In genomic region chr7:4749169-4749568, GRCm38 (mm10) we compare ENCODE assay signal across 30 mouse cellular contexts. TPM values are rescaled to one million over a fixed set of nuclear protein-coding genes. Genes with fewer than 3 reads are reported as not detected.
DNase-seq lines count a peak whose midpoint lies in the region; ATAC-seq and TF ChIP-seq lines count a peak whose summit lies in the region.
"Had no signal": no experiment of that assay in that cellular context is flagged by ENCODE, and none has a peak within 500 bp of the region (broad histone marks: within the 10 kb centered on the region; RNA-seq: fewer than 3 reads in every experiment).

No protein-coding gene starts in this region.

- peak overlapping the region; percentile 95 for H3K4me2 ChIP-seq in liver, embryonic 14.5 days (ENCODE audit: low read depth)
- no peak overlapping the region for H3K4me2 ChIP-seq in hindbrain, postnatal 0 days (ENCODE audit: low read depth, low read length)
- H3K4me2 ChIP-seq in neural tube, embryonic 15.5 days: no peak overlapping the region
- H3K4me2 ChIP-seq: limb, embryonic 13.5 days; lung, embryonic 14.5 days; midbrain, embryonic 15.5 days; neural tube, embryonic 12.5 days had no signal

- WGBS in liver, embryonic 14.5 days (ENCODE audit: insufficient replicate concordance): 40% methylated on average over 2 of the region's 2 CpGs
- 83% methylated on average over 2 of the region's 2 CpGs for WGBS in hindbrain, postnatal 0 days
- WGBS in neural tube, embryonic 15.5 days: 85% methylated on average over 2 of the region's 2 CpGs

- peak overlapping the region; percentile 97 for H3K27ac ChIP-seq in liver, embryonic 14.5 days
- H3K27ac ChIP-seq in hindbrain, postnatal 0 days: no peak overlapping the region
- no peak overlapping the region for H3K27ac ChIP-seq in neural tube, embryonic 15.5 days (replicated peaks)
- H3K27ac ChIP-seq: forebrain, embryonic 10.5 days; hindbrain, embryonic 10.5 days; limb, embryonic 13.5 days; midbrain, embryonic 15.5 days; neural tube, embryonic 12.5 days had no signal

- no peak for TF ChIP-seq CTCF in liver, embryonic 14.5 days (IDR thresholded peaks at IDR 0.05; ENCODE audit: low read depth)
- TF ChIP-seq CTCF in hindbrain, postnatal 0 days (IDR thresholded peaks at IDR 0.05; ENCODE audit: low read depth): no peak

- ATAC-seq in megakaryocyte, adult 5-6 weeks (ENCODE audit: poor library complexity, severe bottlenecking): no peak
- ATAC-seq in erythroid progenitor cell, adult 5-6 weeks (replicated peaks; ENCODE audit: low FRiP score, poor library complexity, severe bottlenecking): peak; percentile 20
- ATAC-seq in liver, embryonic 14.5 days (ENCODE audit: insufficient read depth): peak; percentile 9
- ATAC-seq in hindbrain, postnatal 0 days: no peak
- ATAC-seq in neural tube, embryonic 15.5 days (ENCODE audit: low FRiP score): no peak
- ATAC-seq: forebrain, embryonic 16.5 days; hindbrain, embryonic 16.5 days; midbrain, embryonic 15.5 days had no signal

- H3K9me3 ChIP-seq in megakaryocyte, embryonic 14.5 days: no peaks in the 10 kb centered on the region
- no peaks in the 10 kb centered on the region for H3K9me3 ChIP-seq in liver, embryonic 14.5 days (ENCODE audit: control insufficient read depth, low read length)
- no peaks in the 10 kb centered on the region for H3K9me3 ChIP-seq in hindbrain, postnatal 0 days (ENCODE audit: low read length)
- H3K9me3 ChIP-seq in neural tube, embryonic 15.5 days (replicated peaks): no peaks in the 10 kb centered on the region
- H3K9me3 ChIP-seq: forebrain, embryonic 10.5 days; hindbrain, embryonic 10.5 days; limb, embryonic 13.5 days; midbrain, embryonic 15.5 days; neural tube, embryonic 12.5 days had no signal

- H3K27me3 ChIP-seq in megakaryocyte, embryonic 14.5 days (replicated peaks): no peaks in the 10 kb centered on the region
- no peaks in the 10 kb centered on the region for H3K27me3 ChIP-seq in liver, embryonic 14.5 days (ENCODE audit: control insufficient read depth, insufficient read depth, low read length)
- H3K27me3 ChIP-seq in hindbrain, postnatal 0 days (ENCODE audit: insufficient read depth, low read length): no peaks in the 10 kb centered on the region
- H3K27me3 ChIP-seq in neural tube, embryonic 15.5 days (replicated peaks): no peaks in the 10 kb centered on the region
- H3K27me3 ChIP-seq: limb, embryonic 13.5 days; midbrain, embryonic 15.5 days had no signal

- peak; percentile 51; the same call in 1 of the 2 replicates for TF ChIP-seq EP300 in liver, embryonic 14.5 days (IDR thresholded peaks at IDR 0.05; ENCODE audit: low read depth)

- peak overlapping the region; percentile 63 for H3K4me3 ChIP-seq in megakaryocyte, embryonic 14.5 days (replicated peaks)
- H3K4me3 ChIP-seq in liver, embryonic 14.5 days (ENCODE audit: insufficient read depth in 1 of 2, low read depth in 2 of 2, low read length in 2 of 2): no peak overlapping the region
- H3K4me3 ChIP-seq in hindbrain, postnatal 0 days (ENCODE audit: low read length): no peak overlapping the region
- H3K4me3 ChIP-seq in neural tube, embryonic 15.5 days (replicated peaks): no peak overlapping the region
- H3K4me3 ChIP-seq: forebrain, embryonic 10.5 days; hindbrain, embryonic 10.5 days; limb, embryonic 13.5 days; midbrain, embryonic 15.5 days; neural tube, embryonic 12.5 days had no signal

- intact Hi-C loops in left cerebral cortex, postnatal 36 days (cut with DNase I): no loop called here

- peak overlapping the region; percentile 50 for H3K9ac ChIP-seq in liver, embryonic 14.5 days (replicated peaks)
- no peak overlapping the region for H3K9ac ChIP-seq in hindbrain, postnatal 0 days (replicated peaks; ENCODE audit: low read length)
- no peak overlapping the region for H3K9ac ChIP-seq in neural tube, embryonic 15.5 days (replicated peaks)
- H3K9ac ChIP-seq: limb, embryonic 13.5 days; lung, embryonic 14.5 days; midbrain, embryonic 15.5 days; neural tube, embryonic 12.5 days had no signal

- peaks cover 71% of the 10 kb centered on the region for H3K36me3 ChIP-seq in megakaryocyte, embryonic 14.5 days (replicated peaks; ENCODE audit: low read length)
- H3K36me3 ChIP-seq in liver, embryonic 14.5 days (replicated peaks; ENCODE audit: control insufficient read depth, insufficient read depth, low read depth): peaks cover 15% of the 10 kb centered on the region
- H3K36me3 ChIP-seq in hindbrain, postnatal 0 days (ENCODE audit: insufficient read depth, low read length): no peaks in the 10 kb centered on the region
- H3K36me3 ChIP-seq in neural tube, embryonic 15.5 days: peaks cover 24% of the 10 kb centered on the region
- H3K36me3 ChIP-seq: midbrain, embryonic 15.5 days had no signal

- DNase-seq in liver, embryonic 14.5 days (ENCODE audit: low read depth in 3 of 3, low spot score in 3 of 3): peak in 1 of 3 experiments; percentile 53
- DNase-seq in left cerebral cortex, postnatal 36 days (ENCODE audit: low spot score in 2 of 2): no peak
- no peak for DNase-seq in hindbrain, postnatal 0 days (ENCODE audit: low spot score)
- DNase-seq: adrenal gland, postnatal 10 days; cerebellum, adult 9-10 months; gastrocnemius, postnatal 10 days; kidney, adult 18-20 months; kidney, postnatal 10 days; lung, embryonic 14.5 days; retina, postnatal 1 day; right cerebral cortex, postnatal 25 days; thymus, postnatal 25 days had no signal

- peaks cover 86% of the 10 kb centered on the region for H3K4me1 ChIP-seq in megakaryocyte, embryonic 14.5 days
- H3K4me1 ChIP-seq in liver, embryonic 14.5 days (replicated peaks; ENCODE audit: control insufficient read depth in 2 of 2, insufficient read depth in 2 of 2, low read length in 1 of 2): peaks cover 69 to 73% of the 10 kb centered on the region in 2 experiments
- H3K4me1 ChIP-seq in hindbrain, postnatal 0 days (ENCODE audit: insufficient read depth, low read length): peaks cover 6% of the 10 kb centered on the region
- H3K4me1 ChIP-seq in neural tube, embryonic 15.5 days: peaks cover 21% of the 10 kb centered on the region

RNA-seq across cellular contexts. Expression of gene Cox6b2, which starts 3.7 kb away (rescaled TPM):
- polyA plus RNA-seq in megakaryocyte, embryonic 14.5 days (2012; ENCODE audit: insufficient read depth, low replicate concordance): 47.7 and 94.6 TPM in 2 replicates
- total RNA-seq in megakaryocyte, adult 5-6 weeks (2015): 29.5 and 32.4 TPM in 2 replicates
- total RNA-seq in megakaryocyte, adult 5-6 weeks (2017): 20.5 and 24.8 TPM in 2 replicates
- total RNA-seq in erythroid progenitor cell, adult 5-6 weeks (2015; ENCODE audit: low replicate concordance): 54.1 and 81.8 TPM in 2 replicates
- total RNA-seq in erythroid progenitor cell, adult 5-6 weeks (2017; ENCODE audit: low replicate concordance): 49.8 and 94.9 TPM in 2 replicates
- 111 and 119 TPM in 2 replicates for polyA plus RNA-seq in liver, embryonic 14.5 days (2012; rRNA removed)
- 81.9 and 88.1 TPM in 2 replicates for polyA plus RNA-seq in liver, embryonic 14.5 days (2014; fragmentation: Nextera tagmentation; extraction: Ambion mirVana)
- 1 to 10 TPM; 4.8 to 5.5 TPM for total RNA-seq in left cerebral cortex, postnatal 36 days (2021)
- total RNA-seq in hindbrain, postnatal 0 days (2014; rRNA removed): 10.6 and 37.2 TPM in 2 replicates
- polyA plus RNA-seq in hindbrain, postnatal 0 days (2015; fragmentation: Nextera tagmentation; extraction: Ambion mirVana): 47.0 and 50.1 TPM in 2 replicates
- 26.3 and 38.6 TPM in 2 replicates for polyA plus RNA-seq in neural tube, embryonic 15.5 days (2015; fragmentation: Nextera tagmentation; extraction: Ambion mirVana)

RNA-seq across cellular contexts. Expression of gene Kmt5c, which starts 9.3 kb away (rescaled TPM):
- polyA plus RNA-seq in megakaryocyte, embryonic 14.5 days (2012; ENCODE audit: insufficient read depth, low replicate concordance): 241 and 733 TPM in 2 replicates
- total RNA-seq in megakaryocyte, adult 5-6 weeks (2015): 32.4 and 38.4 TPM in 2 replicates
- total RNA-seq in megakaryocyte, adult 5-6 weeks (2017): 44.2 and 58.2 TPM in 2 replicates
- 24.9 and 33.1 TPM in 2 replicates for total RNA-seq in erythroid progenitor cell, adult 5-6 weeks (2015; ENCODE audit: low replicate concordance)
- total RNA-seq in erythroid progenitor cell, adult 5-6 weeks (2017; ENCODE audit: low replicate concordance): 59.4 and 64.2 TPM in 2 replicates
- polyA plus RNA-seq in liver, embryonic 14.5 days (2012; rRNA removed): 75.7 and 78.7 TPM in 2 replicates
- 37.8 and 44.7 TPM in 2 replicates for polyA plus RNA-seq in liver, embryonic 14.5 days (2014; fragmentation: Nextera tagmentation; extraction: Ambion mirVana)
- total RNA-seq in left cerebral cortex, postnatal 36 days (2021): 10 to 100 TPM; 18.9 to 35.8 TPM
- 29.3 and 39.5 TPM in 2 replicates for total RNA-seq in hindbrain, postnatal 0 days (2014; rRNA removed)
- 30.7 and 36.5 TPM in 2 replicates for polyA plus RNA-seq in hindbrain, postnatal 0 days (2015; fragmentation: Nextera tagmentation; extraction: Ambion mirVana)
- 56.9 and 58.2 TPM in 2 replicates for polyA plus RNA-seq in neural tube, embryonic 15.5 days (2015; fragmentation: Nextera tagmentation; extraction: Ambion mirVana)

RNA-seq across cellular contexts. Expression of gene Fam71e2, which starts 21.9 kb away (rescaled TPM):
- polyA plus RNA-seq in megakaryocyte, embryonic 14.5 days (2012; ENCODE audit: insufficient read depth, low replicate concordance): not detected in 2 replicates
- total RNA-seq in megakaryocyte, adult 5-6 weeks (2015): not detected in 2 replicates
- total RNA-seq in megakaryocyte, adult 5-6 weeks (2017): not detected in 2 replicates
- total RNA-seq in erythroid progenitor cell, adult 5-6 weeks (2015; ENCODE audit: low replicate concordance): not detected in 2 replicates
- not detected in 2 replicates for total RNA-seq in erythroid progenitor cell, adult 5-6 weeks (2017; ENCODE audit: low replicate concordance)
- polyA plus RNA-seq in liver, embryonic 14.5 days (2012; rRNA removed): not detected in 2 replicates
- not detected in 2 replicates for polyA plus RNA-seq in liver, embryonic 14.5 days (2014; fragmentation: Nextera tagmentation; extraction: Ambion mirVana)
- not detected for total RNA-seq in left cerebral cortex, postnatal 36 days (2021)
- not detected in 2 replicates for total RNA-seq in hindbrain, postnatal 0 days (2014; rRNA removed)
- polyA plus RNA-seq in hindbrain, postnatal 0 days (2015; fragmentation: Nextera tagmentation; extraction: Ambion mirVana): not detected in 2 replicates
- not detected in 2 replicates for polyA plus RNA-seq in neural tube, embryonic 15.5 days (2015; fragmentation: Nextera tagmentation; extraction: Ambion mirVana)
- total RNA-seq: adrenal gland, postnatal 10 days; gastrocnemius, postnatal 10 days; granulocyte monocyte progenitor cell, adult 5-6 weeks; layer of hippocampus, postnatal 14 days; left cerebral cortex, postnatal 10 days; megakaryocyte-erythroid progenitor cell, adult 5-6 weeks had no signal
- polyA plus RNA-seq: embryonic facial prominence, embryonic 14.5 days; forebrain, embryonic 10.5 days; forebrain, embryonic 16.5 days; heart, embryonic 16.5 days; hindbrain, embryonic 10.5 days; hindbrain, embryonic 16.5 days; limb, embryonic 13.5 days; lung, embryonic 14.5 days; midbrain, embryonic 15.5 days; neural tube, embryonic 12.5 days; spleen, adult 2 months had no signal

RNA-seq across cellular contexts. Expression of gene Tmem150b, which starts 24.1 kb away (rescaled TPM):
- 0.43 TPM in 1 of 2 replicates, not detected in the other for polyA plus RNA-seq in megakaryocyte, embryonic 14.5 days (2012; ENCODE audit: insufficient read depth, low replicate concordance)
- total RNA-seq in megakaryocyte, adult 5-6 weeks (2015): 11.4 and 13.3 TPM in 2 replicates
- 15.5 and 18.0 TPM in 2 replicates for total RNA-seq in megakaryocyte, adult 5-6 weeks (2017)
- total RNA-seq in erythroid progenitor cell, adult 5-6 weeks (2015; ENCODE audit: low replicate concordance): 1.4 TPM in 1 of 2 replicates, not detected in the other
- 0.68 TPM in 1 of 2 replicates, not detected in the other for total RNA-seq in erythroid progenitor cell, adult 5-6 weeks (2017; ENCODE audit: low replicate concordance)
- 0.31 TPM in 2 replicates for polyA plus RNA-seq in liver, embryonic 14.5 days (2012; rRNA removed)
- polyA plus RNA-seq in liver, embryonic 14.5 days (2014; fragmentation: Nextera tagmentation; extraction: Ambion mirVana): 0.18 TPM in 1 of 2 replicates, not detected in the other
- not detected for total RNA-seq in left cerebral cortex, postnatal 36 days (2021)
- total RNA-seq in hindbrain, postnatal 0 days (2014; rRNA removed): not detected in 2 replicates
- 0.13 TPM in 2 replicates for polyA plus RNA-seq in hindbrain, postnatal 0 days (2015; fragmentation: Nextera tagmentation; extraction: Ambion mirVana)
- 0.13 and 0.14 TPM in 2 replicates for polyA plus RNA-seq in neural tube, embryonic 15.5 days (2015; fragmentation: Nextera tagmentation; extraction: Ambion mirVana)
- total RNA-seq: layer of hippocampus, postnatal 14 days; left cerebral cortex, postnatal 10 days had no signal
- polyA plus RNA-seq: lung, embryonic 14.5 days had no signal

RNA-seq across cellular contexts. Expression of gene Il11, which starts 33.5 kb away (rescaled TPM):
- polyA plus RNA-seq in megakaryocyte, embryonic 14.5 days (2012; ENCODE audit: insufficient read depth, low replicate concordance): 0.26 and 1.9 TPM in 2 replicates
- not detected in 2 replicates for total RNA-seq in megakaryocyte, adult 5-6 weeks (2015)
- total RNA-seq in megakaryocyte, adult 5-6 weeks (2017): not detected in 2 replicates
- not detected in 2 replicates for total RNA-seq in erythroid progenitor cell, adult 5-6 weeks (2015; ENCODE audit: low replicate concordance)
- total RNA-seq in erythroid progenitor cell, adult 5-6 weeks (2017; ENCODE audit: low replicate concordance): not detected in 2 replicates
- 0.03 and 0.09 TPM in 2 replicates for polyA plus RNA-seq in liver, embryonic 14.5 days (2012; rRNA removed)
- not detected in 2 replicates for polyA plus RNA-seq in liver, embryonic 14.5 days (2014; fragmentation: Nextera tagmentation; extraction: Ambion mirVana)
- under 1 TPM; 0.43 to 0.59 TPM for total RNA-seq in left cerebral cortex, postnatal 36 days (2021)
- 2.0 TPM in 1 of 2 replicates, not detected in the other for total RNA-seq in hindbrain, postnatal 0 days (2014; rRNA removed)
- 1.1 and 1.3 TPM in 2 replicates for polyA plus RNA-seq in hindbrain, postnatal 0 days (2015; fragmentation: Nextera tagmentation; extraction: Ambion mirVana)
- polyA plus RNA-seq in neural tube, embryonic 15.5 days (2015; fragmentation: Nextera tagmentation; extraction: Ambion mirVana): 0.90 and 1.0 TPM in 2 replicates
- total RNA-seq: granulocyte monocyte progenitor cell, adult 5-6 weeks; megakaryocyte-erythroid progenitor cell, adult 5-6 weeks had no signal
- polyA plus RNA-seq: embryonic facial prominence, embryonic 14.5 days; forebrain, embryonic 10.5 days; lung, embryonic 14.5 days had no signal

Comparison
In these comparisons a context has a peak if more than half of its experiments do, and no peak if none do; other contexts are left out.
1. ATAC-seq: peak in erythroid progenitor cell, adult 5-6 weeks (single experiment) and liver, embryonic 14.5 days (single experiment); none in megakaryocyte, adult 5-6 weeks (single experiment), hindbrain, postnatal 0 days (single experiment) and neural tube, embryonic 15.5 days (single experiment).